Mouse (Mus musculus) urinary bladder, adult 2 months (tissue): ENCODE measurements around the gene Clic4. TPM values are rescaled to one million over a fixed set of nuclear protein-coding genes. Genes with fewer than 3 reads are reported as not detected.

ENCODE experiments used
- DNase-seq: peaks from one replicate; pipeline ENCODE4 v3.0.0; 2022; ENCODE audit warnings: low spot score
- polyA plus RNA-seq: library from polyadenylated mRNA; depleted of rRNA; stranded (reverse); fragments of >200 nt; gene quantifications from 2 replicates; pipeline ENCODE4 v1.2.3, GENCODE M21; 2012

The Clic4 gene
- polyA plus RNA-seq, 1 experiment = 151 TPM

- no peak for DNase-seq
Observed at GRCm38 (mm10) chr4:135235546-135235945, 37.1 kb downstream of the Clic4 start.

DNA sequence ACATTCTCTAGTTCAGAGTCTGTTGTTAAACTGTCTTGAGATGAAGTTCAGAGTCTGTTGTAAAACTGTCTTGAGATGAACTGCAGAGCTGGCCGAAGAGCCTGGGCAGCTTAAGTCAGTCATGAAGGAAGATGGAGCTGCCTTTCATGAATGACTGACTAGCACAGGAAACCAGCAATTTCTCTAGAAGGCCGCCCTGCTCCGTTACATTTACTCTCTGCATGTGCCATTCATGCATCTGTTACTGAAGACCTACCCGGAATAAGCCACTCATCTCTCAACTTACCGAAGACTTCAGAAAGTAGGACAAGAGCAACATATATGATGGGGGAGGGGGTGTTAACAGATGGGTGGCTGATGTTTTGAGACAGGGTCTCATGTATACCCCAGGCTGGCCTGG, 40.1 kb downstream of the Clic4 start:
- DNase-seq = no peak

GRCm38 (mm10) chr4:135231543-135231942, 41.1 kb downstream of the Clic4 start:
- no peak for DNase-seq

DNA sequence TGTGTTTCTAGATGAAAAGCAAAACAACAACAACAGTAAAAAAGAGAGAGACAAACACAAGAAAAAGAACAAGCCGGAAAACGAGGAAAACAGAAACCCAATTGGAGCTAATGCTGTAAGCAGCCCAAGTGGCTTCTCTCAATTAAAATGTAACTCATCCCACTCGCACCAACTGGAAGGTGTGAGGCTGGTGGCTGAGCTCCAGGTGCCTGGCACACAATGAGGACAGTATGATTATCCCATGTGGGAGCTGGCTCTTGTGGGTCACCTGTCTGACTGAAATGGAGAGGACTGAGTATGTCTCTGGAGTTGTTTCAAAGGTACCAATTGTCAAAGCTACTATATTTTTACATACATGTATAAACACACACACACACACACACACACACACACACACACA, 41.5 kb downstream of the Clic4 start:
- no peak for DNase-seq

GRCm38 (mm10) chr4:135230661-135231060, 42.0 kb downstream of the Clic4 start:
- DNase-seq = no peak

DNA sequence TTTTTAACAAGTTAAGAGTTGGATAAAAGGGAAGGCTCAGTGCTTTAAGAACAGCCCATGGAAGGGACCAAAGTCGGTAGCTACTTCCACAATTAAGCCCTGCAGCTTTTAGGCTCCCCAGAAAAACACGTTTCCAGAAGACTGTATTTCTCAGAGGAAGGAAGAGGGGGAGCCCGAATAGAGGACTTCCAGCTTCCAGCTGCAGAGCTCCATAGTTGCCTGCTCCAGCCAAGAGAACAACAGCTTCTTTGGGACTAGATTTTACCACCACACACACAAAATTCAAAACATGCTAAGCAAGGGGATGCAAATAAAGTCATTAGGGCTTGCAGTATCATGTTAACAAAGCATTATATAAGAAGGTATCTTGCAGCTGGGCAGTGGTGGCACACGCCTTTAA, 42.7 kb downstream of the Clic4 start:
- no peak for DNase-seq

- DNase-seq = no peak
Observed at GRCm38 (mm10) chr4:135228136-135228535, 44.5 kb downstream of the Clic4 start.

- no peak for DNase-seq
Observed at GRCm38 (mm10) chr4:135226008-135226667, 46.5 kb downstream of the Clic4 start.

- DNase-seq = no peak
Observed at GRCm38 (mm10) chr4:135223808-135224207, 48.8 kb downstream of the Clic4 start.

DNA sequence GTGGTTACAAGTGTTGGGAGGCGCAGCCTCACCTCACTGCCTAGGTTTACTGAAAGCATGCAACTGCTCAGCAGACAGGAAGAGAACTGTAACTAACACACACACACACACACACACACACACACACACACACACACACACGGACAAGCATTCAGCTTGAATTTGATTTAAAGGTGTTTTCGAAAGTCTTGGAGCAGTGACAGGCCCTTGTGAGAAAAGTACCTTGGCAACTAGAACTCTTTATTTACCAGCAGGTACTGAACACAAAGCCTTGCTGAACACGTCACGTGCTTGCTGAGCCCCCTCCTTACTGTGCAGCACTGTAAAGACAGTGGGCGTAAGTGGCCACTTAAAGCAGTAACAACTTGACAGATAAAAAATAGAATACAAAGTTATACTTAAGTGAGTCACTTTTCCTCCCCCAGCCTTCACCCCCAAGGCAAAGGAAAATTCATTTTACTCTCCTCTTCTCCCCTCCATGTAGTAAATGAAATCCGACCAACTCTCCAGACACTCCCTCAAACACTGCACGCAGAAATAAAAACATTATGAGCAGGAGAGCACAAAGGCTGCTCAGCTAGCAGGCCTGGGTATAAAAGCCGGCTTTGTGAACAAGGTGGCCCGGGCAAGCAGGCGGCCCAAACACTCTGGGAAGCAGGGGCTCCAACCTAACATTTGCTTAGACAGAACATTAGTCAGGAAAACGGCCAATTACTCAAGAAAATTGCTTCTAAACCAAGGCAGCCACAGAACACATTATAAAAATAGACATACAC, 50.8 kb downstream of the Clic4 start:
- no peak for DNase-seq

- DNase-seq = no peak
Observed at GRCm38 (mm10) chr4:135220641-135221040, 52.0 kb downstream of the Clic4 start.

DNA sequence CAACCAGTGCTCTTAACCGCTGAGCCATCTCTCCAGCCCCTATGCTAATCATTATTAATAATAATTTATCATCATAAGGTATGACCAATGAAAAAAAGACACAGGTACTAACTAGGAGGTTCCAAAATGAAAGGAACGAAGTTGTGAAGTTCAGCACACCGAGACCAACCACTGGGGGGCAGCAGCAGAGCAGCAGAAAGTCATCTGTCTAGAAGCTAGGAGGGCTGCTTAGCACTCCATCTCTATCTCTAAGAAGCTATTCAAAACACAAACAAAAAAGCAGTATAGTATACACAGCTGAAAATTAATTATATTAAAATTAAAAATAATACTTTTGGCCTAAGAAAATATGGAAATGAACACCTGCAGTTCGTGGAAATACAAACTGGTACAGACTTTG, 53.0 kb downstream of the Clic4 start:
- peak; percentile 47 for DNase-seq

DNA sequence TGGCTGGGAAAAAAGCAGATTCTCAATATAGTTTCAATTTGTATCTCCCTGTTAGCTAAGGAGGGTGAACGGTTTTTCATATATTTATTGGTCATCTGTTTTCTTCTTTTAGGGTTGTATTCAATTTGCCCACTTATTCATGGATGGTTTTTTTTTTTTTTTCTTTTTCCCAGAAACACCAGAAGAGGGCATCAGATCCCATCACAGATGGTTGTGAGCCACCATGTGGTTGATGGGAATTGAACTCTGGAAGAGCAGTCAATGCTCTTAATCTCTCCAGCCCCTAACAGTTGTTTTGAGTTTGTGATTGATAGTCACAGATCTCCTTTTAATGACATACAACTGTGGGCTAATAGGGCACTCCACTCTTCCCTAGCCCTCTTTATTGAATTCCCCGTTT, 62.8 kb downstream of the Clic4 start:
- DNase-seq = no peak

DNA sequence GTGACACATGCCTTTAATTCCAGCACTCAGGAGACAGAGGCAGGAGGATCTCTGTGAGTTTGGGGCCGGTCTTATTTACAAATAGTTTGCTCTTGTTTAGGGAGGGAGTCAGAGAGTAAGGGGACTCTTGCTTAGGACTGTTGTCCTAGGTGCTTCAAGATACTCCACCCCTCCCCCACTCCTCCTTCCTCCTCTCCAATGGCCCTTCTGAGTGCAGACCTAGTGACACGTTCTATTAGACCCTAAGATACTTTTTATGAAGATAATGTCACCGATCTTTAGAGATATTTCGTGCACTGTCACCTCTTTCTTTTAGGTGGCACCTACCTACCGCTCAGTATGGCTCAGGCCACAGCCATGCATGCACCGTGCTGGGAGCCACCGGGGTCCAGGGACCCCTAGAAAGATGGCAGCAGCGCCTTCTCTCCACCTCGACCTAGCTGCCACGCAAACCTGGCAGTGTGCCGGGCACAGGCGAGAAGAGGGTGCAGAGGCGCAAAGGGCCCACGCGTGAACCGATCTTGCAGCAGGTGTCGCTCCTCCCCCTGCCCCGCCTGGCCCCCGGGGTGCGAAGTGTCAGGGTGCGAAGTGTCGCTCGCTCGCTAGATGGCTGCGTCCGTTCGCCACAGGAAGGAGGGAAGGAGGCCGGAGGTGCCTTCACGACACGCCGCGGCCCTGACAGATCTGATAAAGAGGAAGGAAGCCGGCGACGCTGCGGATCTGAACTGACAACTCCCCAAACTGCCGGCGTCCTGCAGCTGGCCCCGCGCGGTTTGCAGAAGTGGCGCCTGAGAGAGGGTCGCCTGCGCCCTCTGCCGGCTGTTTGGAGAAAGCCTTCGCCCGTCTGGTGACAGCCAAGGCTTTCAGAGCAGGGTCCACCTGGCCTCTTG, 66.7 kb downstream of the Clic4 start:
- DNase-seq = peak; percentile 62

GRCm38 (mm10) chr4:135205254-135205653, 67.4 kb downstream of the Clic4 start:
- no peak for DNase-seq

DNA sequence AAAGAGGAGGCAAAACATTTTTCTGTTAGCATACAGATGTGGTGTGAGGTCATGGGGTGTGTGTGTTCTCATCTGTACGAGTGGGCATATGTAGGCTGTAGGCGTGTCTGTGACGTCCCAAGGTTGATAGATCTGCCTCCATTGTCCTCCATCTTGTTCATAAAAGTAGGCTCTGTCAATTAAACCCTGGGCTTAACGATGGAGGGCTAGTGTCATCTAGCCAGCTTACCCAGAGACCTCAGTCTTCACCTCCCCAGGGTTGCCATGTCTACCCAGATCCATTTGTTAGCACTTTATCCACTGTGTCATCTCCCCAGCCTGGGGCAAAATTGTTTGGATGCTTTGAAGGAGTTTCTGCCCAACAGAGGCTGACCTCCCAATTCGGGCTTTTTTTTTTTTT, 67.9 kb downstream of the Clic4 start:
- DNase-seq = no peak

DNA sequence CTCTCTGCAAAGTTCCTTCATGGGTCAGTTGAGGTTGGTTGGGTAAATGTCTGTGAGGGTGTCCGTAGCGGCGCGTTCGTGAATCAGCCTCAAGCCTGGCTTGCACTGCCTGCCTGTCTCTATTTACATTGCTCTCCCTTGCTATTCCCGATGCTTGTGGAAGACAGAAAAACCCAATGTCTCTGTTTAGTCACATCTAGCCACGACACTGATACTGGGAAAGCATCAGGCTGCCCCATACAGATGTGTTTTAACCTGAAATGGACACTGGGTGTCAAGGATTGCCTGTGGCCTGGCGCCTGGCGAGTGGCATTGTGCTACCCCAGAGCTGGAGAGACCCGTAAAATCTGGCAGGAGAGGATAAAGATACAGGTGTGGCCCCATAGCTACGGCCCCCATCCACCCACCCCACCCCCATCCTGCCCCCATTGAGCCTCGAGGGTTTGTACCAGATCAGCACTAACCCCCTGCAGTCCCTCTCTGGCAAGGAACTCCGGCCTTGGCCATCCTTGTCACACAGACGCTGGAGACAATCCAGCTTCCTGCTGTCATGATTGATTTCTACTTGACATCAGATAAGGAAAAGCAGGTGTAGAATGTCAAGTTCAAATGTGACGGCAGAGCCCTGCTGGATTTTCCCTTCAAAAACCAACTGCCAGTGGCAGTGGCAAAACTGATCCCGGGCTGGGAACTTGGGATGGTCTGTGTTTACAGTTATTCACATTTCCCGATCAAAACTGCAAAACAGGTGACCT, 68.6 kb downstream of the Clic4 start:
- no peak for DNase-seq

DNA sequence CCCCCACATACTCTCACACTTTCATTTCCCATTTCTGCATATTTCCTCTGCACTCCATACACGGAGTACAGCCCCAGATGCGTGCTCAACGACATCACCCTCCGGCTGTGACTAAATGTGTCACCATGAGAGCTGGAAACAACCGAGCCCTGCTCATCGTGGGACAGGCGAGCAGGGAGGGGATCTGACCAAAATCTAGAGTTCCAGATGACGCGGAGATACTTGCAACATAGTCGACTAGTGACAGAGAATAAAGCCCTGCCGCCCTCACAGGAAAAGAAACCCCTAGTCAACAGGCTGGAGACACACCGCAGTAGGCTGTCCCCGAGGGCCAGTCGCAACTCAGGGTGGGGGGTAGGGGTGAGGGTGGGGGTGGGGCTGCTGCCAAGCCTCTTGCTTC, 69.3 kb downstream of the Clic4 start:
- DNase-seq = no peak

DNA sequence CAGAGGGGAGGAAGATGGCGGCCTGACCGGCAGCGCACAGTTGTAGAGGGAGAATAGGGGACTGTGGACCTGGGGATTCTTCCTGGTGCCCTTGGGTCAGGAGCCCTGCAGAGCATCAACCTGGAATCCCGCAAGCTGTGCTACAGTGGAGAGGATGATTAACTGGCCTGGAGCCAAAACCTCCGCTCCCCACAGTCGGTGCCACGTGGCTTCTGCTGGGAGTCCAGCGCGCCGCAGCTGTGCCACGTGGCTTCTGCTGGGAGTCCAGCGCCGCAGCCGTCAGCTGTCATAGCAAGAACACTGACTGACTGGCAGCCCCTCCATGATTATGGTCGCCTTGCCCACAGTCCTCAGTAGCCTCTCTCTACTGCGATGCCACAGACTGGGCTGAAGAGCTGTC, 70.8 kb downstream of the Clic4 start:
- DNase-seq = no peak

DNA sequence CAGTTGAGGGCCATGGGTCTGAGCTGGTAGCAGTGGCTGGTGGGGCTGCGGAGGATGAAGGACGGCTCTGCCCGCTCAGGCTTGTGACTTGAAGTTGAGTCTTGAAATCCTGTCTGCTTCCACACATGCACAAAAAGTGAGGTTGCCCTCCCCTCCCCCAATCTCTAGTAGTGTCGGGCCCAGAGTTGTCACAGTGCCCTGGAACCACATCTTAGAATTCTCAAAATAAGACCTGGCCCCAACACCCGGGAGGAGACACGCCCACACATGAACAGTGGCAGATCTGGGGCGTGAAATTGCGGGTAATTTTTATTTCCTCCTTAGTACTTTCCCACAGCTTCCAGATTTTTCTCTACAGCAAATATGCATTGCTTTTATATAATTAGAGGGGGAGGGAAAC, 74.8 kb downstream of the Clic4 start:
- no peak for DNase-seq

DNA sequence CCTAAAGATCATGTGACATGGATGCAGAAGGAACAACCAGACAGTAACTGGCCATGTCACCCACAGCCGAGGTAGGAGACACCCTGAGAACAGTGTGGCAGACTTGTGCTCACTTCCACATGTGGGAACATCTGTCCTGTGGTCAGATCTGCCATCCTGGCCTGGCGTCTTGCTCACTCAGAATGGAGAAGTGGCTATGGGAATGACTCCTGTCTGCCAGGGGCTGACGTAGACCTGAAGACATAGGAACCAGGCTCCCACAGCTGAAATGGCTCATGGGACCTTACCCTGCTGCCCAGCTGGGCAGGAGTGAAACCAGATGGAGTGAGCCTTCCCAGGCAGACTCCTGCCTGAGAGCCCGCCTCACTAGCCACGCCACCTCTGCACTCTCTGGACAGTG, 79.8 kb downstream of the Clic4 start:
- DNase-seq = no peak

GRCm38 (mm10) chr4:135191604-135192003, 81.0 kb downstream of the Clic4 start:
- DNase-seq = no peak
